Mouse (Mus musculus): ENCODE data around the gene Dok7. TPM values are rescaled to one million over a fixed set of nuclear protein-coding genes. Genes with fewer than 3 reads are reported as not detected.
A peak's percentile ranks its signal among the peaks of the same experiment; 100 is the strongest.

Dok7 gene
- polyA plus RNA-seq (2012; rRNA removed), result 0.45 and 2.0 TPM in 2 replicates

DNA sequence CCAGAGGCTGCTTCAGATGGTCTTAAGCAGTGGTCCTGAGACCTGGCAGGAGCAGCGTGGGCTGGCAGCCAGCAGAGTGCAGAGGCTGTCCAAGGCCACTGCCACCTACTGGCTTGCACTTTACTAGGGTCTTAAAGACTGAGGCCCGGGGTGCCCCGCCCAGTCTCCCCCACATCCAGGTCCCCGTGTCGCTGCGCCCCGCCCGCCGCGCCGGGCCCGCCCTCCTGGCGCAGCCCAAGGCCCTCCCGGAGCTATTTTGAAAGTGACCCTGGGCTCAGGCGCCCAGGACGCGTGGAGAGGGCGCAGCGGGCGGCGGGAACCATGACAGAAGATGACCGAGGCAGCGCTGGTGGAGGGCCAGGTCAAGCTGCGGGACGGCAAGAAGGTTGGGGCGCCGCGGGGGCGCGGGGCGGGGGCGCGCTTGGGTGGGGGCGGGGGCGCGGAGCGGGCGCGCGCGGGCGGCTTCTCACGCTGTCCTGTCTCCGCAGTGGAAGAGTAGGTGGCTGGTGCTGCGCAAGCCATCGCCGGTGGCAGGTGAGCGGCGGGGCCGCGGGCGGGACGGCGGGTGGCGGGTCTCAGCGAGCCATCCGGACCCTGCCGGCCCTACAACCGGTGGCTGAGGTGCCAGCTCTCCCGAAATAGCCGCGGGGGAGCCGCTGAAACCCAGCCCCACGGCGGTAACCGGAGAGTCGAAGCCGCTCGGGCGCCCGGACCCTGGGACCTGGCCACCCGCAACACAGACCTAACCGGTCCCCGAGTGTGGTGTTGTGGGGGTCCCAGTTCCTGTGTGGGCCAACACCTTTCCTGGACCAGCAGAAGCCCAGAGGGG, at the start of gene Dok7:
Dok7 (plus strand) TSS at position 163 of the 829 bp plus-strand sequence.
- DNase-seq, result peak; percentile 61
- peak within 1 kb of the TSS; percentile 57 for H3K4me3 ChIP-seq (ENCODE audit: control insufficient read depth, insufficient read depth, low read length)
- WGBS, result 1% methylated on average over 70 of the region's 74 CpGs
- no peaks in the 10 kb centered on the region for H3K36me3 ChIP-seq (ENCODE audit: control insufficient read depth, insufficient read depth, low read length)
- TF ChIP-seq CTCF (IDR thresholded peaks at IDR 0.05; ENCODE audit: borderline replicate concordance, control insufficient read depth, extremely low read depth, insufficient read depth, low read length, poor library complexity) (no peak), POLR2A (IDR thresholded peaks at IDR 0.05; ENCODE audit: control insufficient read depth, extremely low read depth, insufficient read depth, low read length, poor library complexity) (no peak)
- peaks cover 3% of the 10 kb centered on the region; the same call in 1 of the 2 replicates for H3K27me3 ChIP-seq (ENCODE audit: control insufficient read depth, insufficient read depth, low read length)
- no peak within 1 kb of the TSS for H3K27ac ChIP-seq (ENCODE audit: control insufficient read depth, insufficient read depth, low read length)
- peaks cover 4% of the 10 kb centered on the region for H3K4me1 ChIP-seq (replicated peaks; ENCODE audit: control insufficient read depth, insufficient read depth, low read length)

DNA sequence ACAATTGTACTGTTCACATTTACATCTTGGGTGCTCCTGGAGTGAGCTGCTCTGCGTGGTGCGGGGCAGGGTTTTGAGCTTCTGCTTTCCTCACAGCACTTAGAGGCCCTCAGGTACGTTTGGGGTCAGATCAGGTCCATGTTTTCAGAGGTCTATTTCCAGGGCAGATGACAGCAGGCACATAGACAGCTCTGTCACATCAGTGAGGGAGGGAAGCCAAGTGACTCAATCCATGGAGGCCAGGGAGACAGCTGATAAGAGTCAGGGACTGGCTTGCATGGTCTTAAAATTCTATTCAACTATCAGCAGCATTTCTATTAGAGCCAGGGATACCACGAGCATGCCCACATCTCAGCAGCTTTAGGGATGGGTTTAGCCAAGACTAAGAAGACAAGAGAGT, 47.4 kb upstream of the Dok7 start:
- WGBS, result 94% methylated on average over 4 of the region's 4 CpGs
- H3K27me3 ChIP-seq (ENCODE audit: control insufficient read depth, insufficient read depth, low read length), result no peaks in the 10 kb centered on the region
- no peaks in the 10 kb centered on the region for H3K36me3 ChIP-seq (ENCODE audit: control insufficient read depth, insufficient read depth, low read length)
- peaks cover 7% of the 10 kb centered on the region; the same call in 1 of the 2 replicates for H3K4me1 ChIP-seq (replicated peaks; ENCODE audit: control insufficient read depth, insufficient read depth, low read length)
- TF ChIP-seq POLR2A (IDR thresholded peaks at IDR 0.05; ENCODE audit: control insufficient read depth, extremely low read depth, insufficient read depth, low read length, poor library complexity), result no peak
- no peak for TF ChIP-seq CTCF (IDR thresholded peaks at IDR 0.05; ENCODE audit: borderline replicate concordance, control insufficient read depth, extremely low read depth, insufficient read depth, low read length, poor library complexity)
- no peak for DNase-seq
- H3K4me3 ChIP-seq (ENCODE audit: control insufficient read depth, insufficient read depth, low read length), result no peak overlapping the region
- H3K27ac ChIP-seq (ENCODE audit: control insufficient read depth, insufficient read depth, low read length), result no peak overlapping the region

DNA sequence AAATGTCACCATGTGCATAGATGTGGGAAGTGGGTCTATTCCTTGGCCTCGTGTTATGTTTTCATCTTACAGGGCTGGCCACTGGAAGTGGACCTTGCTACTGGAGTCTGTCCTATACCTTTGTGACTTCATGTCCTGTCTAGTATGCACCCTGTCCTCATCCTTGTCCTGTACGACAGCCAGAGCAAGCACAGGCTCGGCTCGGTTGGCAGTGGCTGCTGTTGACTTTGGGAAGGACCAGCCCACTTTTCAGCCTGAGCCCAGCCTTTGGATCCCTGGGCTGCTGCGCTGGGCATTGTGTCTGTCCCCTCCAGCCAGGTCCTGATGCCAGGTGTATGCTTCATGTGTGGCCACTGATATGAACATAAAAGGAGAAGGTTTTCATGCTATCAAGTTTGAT, 45.9 kb upstream of the Dok7 start:
- H3K4me3 ChIP-seq (ENCODE audit: control insufficient read depth, insufficient read depth, low read length), result no peak overlapping the region
- no peaks in the 10 kb centered on the region for H3K27me3 ChIP-seq (ENCODE audit: control insufficient read depth, insufficient read depth, low read length)
- no peak for DNase-seq
- peaks cover 7% of the 10 kb centered on the region; the same call in 1 of the 2 replicates for H3K4me1 ChIP-seq (replicated peaks; ENCODE audit: control insufficient read depth, insufficient read depth, low read length)
- WGBS, result 93% methylated on average over 5 of the region's 5 CpGs
- no peak overlapping the region for H3K27ac ChIP-seq (ENCODE audit: control insufficient read depth, insufficient read depth, low read length)
- TF ChIP-seq CTCF (IDR thresholded peaks at IDR 0.05; ENCODE audit: borderline replicate concordance, control insufficient read depth, extremely low read depth, insufficient read depth, low read length, poor library complexity), result no peak
- no peak for TF ChIP-seq POLR2A (IDR thresholded peaks at IDR 0.05; ENCODE audit: control insufficient read depth, extremely low read depth, insufficient read depth, low read length, poor library complexity)
- H3K36me3 ChIP-seq (ENCODE audit: control insufficient read depth, insufficient read depth, low read length), result no peaks in the 10 kb centered on the region

DNA sequence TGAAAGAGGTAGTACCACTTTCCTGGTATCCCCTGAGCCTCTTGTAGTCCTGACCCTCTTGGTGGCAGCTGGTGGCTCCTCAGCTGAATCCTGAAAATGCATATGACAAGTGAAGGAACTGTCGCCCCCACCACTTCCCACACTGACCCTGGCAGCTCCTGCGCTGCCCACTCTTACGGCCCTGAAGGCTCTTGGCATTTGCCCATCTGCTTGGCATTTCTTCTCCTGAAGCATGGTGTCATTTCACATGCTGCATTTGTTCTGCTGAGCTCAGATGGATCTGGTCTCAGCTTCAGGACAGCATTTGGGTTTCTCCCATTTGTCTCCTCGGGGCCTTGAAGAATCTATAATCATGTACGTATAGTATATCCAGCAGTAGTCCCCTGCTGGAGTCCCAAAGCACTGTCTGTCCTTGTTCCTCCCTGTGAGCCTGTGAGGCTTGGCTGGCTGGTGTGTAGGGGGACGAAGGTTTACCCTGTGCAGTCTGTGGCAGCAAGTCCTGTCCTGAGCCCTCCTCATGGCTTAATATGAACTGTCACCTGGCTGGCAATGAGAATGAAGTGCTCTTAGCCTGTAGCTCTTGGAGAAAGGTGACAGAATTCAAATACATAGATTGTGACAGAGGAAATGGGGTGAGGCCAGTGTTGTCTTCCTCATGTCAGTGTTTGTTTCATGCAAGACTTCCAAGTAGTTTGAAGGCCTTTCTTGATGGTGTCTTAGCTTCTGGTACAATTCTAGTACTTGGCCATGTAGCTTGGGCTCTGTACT, 45.2 kb upstream of the Dok7 start:
- H3K4me3 ChIP-seq (ENCODE audit: control insufficient read depth, insufficient read depth, low read length), result no peak overlapping the region
- H3K4me1 ChIP-seq (replicated peaks; ENCODE audit: control insufficient read depth, insufficient read depth, low read length), result peaks cover 4% of the 10 kb centered on the region; the same call in 1 of the 2 replicates
- H3K27ac ChIP-seq (ENCODE audit: control insufficient read depth, insufficient read depth, low read length), result no peak overlapping the region
- TF ChIP-seq POLR2A (IDR thresholded peaks at IDR 0.05; ENCODE audit: control insufficient read depth, extremely low read depth, insufficient read depth, low read length, poor library complexity) (no peak), CTCF (IDR thresholded peaks at IDR 0.05; ENCODE audit: borderline replicate concordance, control insufficient read depth, extremely low read depth, insufficient read depth, low read length, poor library complexity) (no peak)
- no peak for DNase-seq
- H3K27me3 ChIP-seq (ENCODE audit: control insufficient read depth, insufficient read depth, low read length), result no peaks in the 10 kb centered on the region
- 96% methylated on average over 6 of the region's 6 CpGs for WGBS
- no peaks in the 10 kb centered on the region for H3K36me3 ChIP-seq (ENCODE audit: control insufficient read depth, insufficient read depth, low read length)

DNA sequence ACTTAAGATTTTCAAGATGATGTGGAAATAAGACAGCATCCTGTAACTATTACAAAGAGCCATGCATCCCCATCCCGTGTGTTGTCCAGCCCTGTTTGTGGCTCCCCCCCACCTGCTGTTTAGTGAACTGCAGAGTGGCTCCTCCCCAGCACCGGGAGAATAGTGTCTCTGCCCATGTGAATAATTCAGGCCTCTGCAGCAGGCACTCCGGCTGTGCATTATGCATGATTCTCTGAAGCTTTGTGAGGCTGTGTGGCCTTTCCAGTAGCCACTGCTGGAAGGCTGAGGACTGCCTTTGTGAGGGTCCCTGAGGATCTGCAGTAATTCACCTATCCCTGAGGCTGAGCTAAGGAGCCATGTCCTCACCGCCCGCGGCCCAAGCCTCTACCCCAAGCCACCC, 42.5 kb upstream of the Dok7 start:
- Histone ChIP-seq H3K27ac (ENCODE audit: control insufficient read depth, insufficient read depth, low read length) (no peak overlapping the region), H3K4me1 (replicated peaks; ENCODE audit: control insufficient read depth, insufficient read depth, low read length) (no peaks in the 10 kb centered on the region; the same call in 1 of the 2 replicates), H3K36me3 (ENCODE audit: control insufficient read depth, insufficient read depth, low read length) (no peaks in the 10 kb centered on the region), H3K4me3 (ENCODE audit: control insufficient read depth, insufficient read depth, low read length) (no peak overlapping the region), H3K27me3 (ENCODE audit: control insufficient read depth, insufficient read depth, low read length) (no peaks in the 10 kb centered on the region)
- WGBS, result 95% methylated on average over 6 of the region's 6 CpGs
- TF ChIP-seq POLR2A (IDR thresholded peaks at IDR 0.05; ENCODE audit: control insufficient read depth, extremely low read depth, insufficient read depth, low read length, poor library complexity) (no peak), CTCF (IDR thresholded peaks at IDR 0.05; ENCODE audit: borderline replicate concordance, control insufficient read depth, extremely low read depth, insufficient read depth, low read length, poor library complexity) (no peak)
- no peak for DNase-seq

DNA sequence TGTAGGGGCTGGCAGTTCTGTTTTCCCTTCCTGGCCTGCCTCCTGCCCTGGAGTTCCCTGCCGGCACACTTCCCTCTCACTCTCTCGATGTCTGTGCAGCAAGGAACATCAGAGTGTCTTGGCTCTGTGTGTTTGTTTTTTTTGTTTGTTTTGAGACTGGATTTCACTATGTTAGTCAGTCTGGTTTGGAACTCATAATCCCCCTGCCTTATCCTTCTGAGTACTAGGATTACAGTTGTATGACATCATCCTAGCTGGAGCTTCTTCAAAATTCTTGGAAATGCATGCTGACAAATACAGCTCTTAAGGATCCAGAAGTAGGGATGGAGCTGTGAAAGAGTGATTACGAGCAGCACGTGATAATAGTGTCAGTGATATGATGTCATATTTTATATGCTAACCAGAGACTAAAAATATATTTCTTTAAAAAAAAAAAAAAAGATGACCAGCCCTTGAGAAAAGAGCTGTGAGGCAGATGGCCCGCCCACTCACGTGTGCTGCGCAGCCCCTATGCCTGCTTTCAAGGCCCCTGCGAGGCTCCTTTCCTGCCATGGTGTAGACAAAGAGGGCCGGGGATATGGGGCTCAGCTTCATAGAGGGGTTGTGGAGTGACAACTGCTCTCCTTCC, 36.8 kb upstream of the Dok7 start:
- 96% methylated on average over 9 of the region's 9 CpGs for WGBS
- no peak for DNase-seq
- TF ChIP-seq CTCF (IDR thresholded peaks at IDR 0.05; ENCODE audit: borderline replicate concordance, control insufficient read depth, extremely low read depth, insufficient read depth, low read length, poor library complexity) (no peak), POLR2A (IDR thresholded peaks at IDR 0.05; ENCODE audit: control insufficient read depth, extremely low read depth, insufficient read depth, low read length, poor library complexity) (no peak)
- no peaks in the 10 kb centered on the region for H3K36me3 ChIP-seq (ENCODE audit: control insufficient read depth, insufficient read depth, low read length)
- no peaks in the 10 kb centered on the region for H3K27me3 ChIP-seq (ENCODE audit: control insufficient read depth, insufficient read depth, low read length)
- no peak overlapping the region for H3K27ac ChIP-seq (ENCODE audit: control insufficient read depth, insufficient read depth, low read length)
- H3K4me3 ChIP-seq (ENCODE audit: control insufficient read depth, insufficient read depth, low read length), result no peak overlapping the region
- H3K4me1 ChIP-seq (replicated peaks; ENCODE audit: control insufficient read depth, insufficient read depth, low read length), result no peaks in the 10 kb centered on the region; the same call in 1 of the 2 replicates

All from thymus, adult 2 months (tissue).